Mouse (Mus musculus): ENCODE data around the gene Capn12. TPM values are rescaled to one million over a fixed set of nuclear protein-coding genes. Genes with fewer than 3 reads are reported as not detected.

The Capn12 gene
- polyA plus RNA-seq, 1 experiment from 2014 or later, result 0.61 TPM

GRCm38 (mm10) chr7:28850642-28851041, 30.6 kb upstream of the Capn12 start:
- DNase-seq (no peak), ATAC-seq (ENCODE audit: insufficient read depth) (no peak)
- Histone ChIP-seq H3K36me3 (ENCODE audit: insufficient read depth) (no peaks in the 10 kb centered on the region), H3K4me1 (ENCODE audit: insufficient read depth) (no peaks in the 10 kb centered on the region), H3K27ac (ENCODE audit: low read depth) (no peak overlapping the region), H3K27me3 (ENCODE audit: insufficient read depth, low read length) (no peaks in the 10 kb centered on the region), H3K4me2 (no peak overlapping the region), H3K4me3 (ENCODE audit: low read depth, low read length) (no peak overlapping the region), H3K9ac (no peak overlapping the region), H3K9me3 (ENCODE audit: low read depth, low read length) (0 out of 2 replicates have a peak, but pooled peaks cover 2% of the 10 kb centered on the region)
- TF ChIP-seq CTCF (IDR thresholded peaks at IDR 0.05; ENCODE audit: low read depth), result no peak
- 72% methylated on average over 4 of the region's 4 CpGs for WGBS

GRCm38 (mm10) chr7:28859953-28860352, 21.3 kb upstream of the Capn12 start:
- TF ChIP-seq CTCF (IDR thresholded peaks at IDR 0.05; ENCODE audit: low read depth), result no peak
- Histone ChIP-seq H3K4me1 (ENCODE audit: insufficient read depth) (peaks cover 8% of the 10 kb centered on the region; the same call in 1 of the 2 replicates), H3K9me3 (ENCODE audit: low read depth, low read length) (0 out of 2 replicates have a peak, but pooled peaks cover 6% of the 10 kb centered on the region), H3K4me2 (no peak overlapping the region), H3K27me3 (ENCODE audit: insufficient read depth, low read length) (no peaks in the 10 kb centered on the region), H3K4me3 (ENCODE audit: low read depth, low read length) (no peak overlapping the region), H3K27ac (ENCODE audit: low read depth) (no peak overlapping the region), H3K36me3 (ENCODE audit: insufficient read depth) (no peaks in the 10 kb centered on the region), H3K9ac (no peak overlapping the region)
- 75% methylated on average over 2 of the region's 2 CpGs for WGBS
- no peak for DNase-seq
- ATAC-seq (ENCODE audit: insufficient read depth), result no peak

- 0 out of 2 replicates have a peak, but pooled peaks cover 6% of the 10 kb centered on the region for H3K9me3 ChIP-seq (ENCODE audit: low read depth, low read length)
These were observed 20.3 kb upstream of the Capn12 start for GRCm38 (mm10) chr7:28860898-28861297.

GRCm38 (mm10) chr7:28862817-28863499, 18.3 kb upstream of the Capn12 start:
- H3K27ac ChIP-seq (ENCODE audit: low read depth), result no peak overlapping the region

More at GRCm38 (mm10) chr7:28860898-28861297, 20.3 kb upstream of the Capn12 start:
- no peak overlapping the region for H3K4me3 ChIP-seq (ENCODE audit: low read depth, low read length)
- no peak for DNase-seq
- peak; percentile 34 for TF ChIP-seq CTCF (IDR thresholded peaks at IDR 0.05; ENCODE audit: low read depth)
- H3K36me3 ChIP-seq (ENCODE audit: insufficient read depth), result no peaks in the 10 kb centered on the region
- no peak overlapping the region for H3K4me2 ChIP-seq
- peaks cover 8% of the 10 kb centered on the region; the same call in 1 of the 2 replicates for H3K4me1 ChIP-seq (ENCODE audit: insufficient read depth)
- H3K27me3 ChIP-seq (ENCODE audit: insufficient read depth, low read length), result no peaks in the 10 kb centered on the region
- 87% methylated on average over 6 of the region's 6 CpGs for WGBS
- H3K9ac ChIP-seq, result no peak overlapping the region
- H3K27ac ChIP-seq (ENCODE audit: low read depth), result no peak overlapping the region
- no peak for ATAC-seq (ENCODE audit: insufficient read depth)

GRCm38 (mm10) chr7:28863540-28863939, 17.7 kb upstream of the Capn12 start, which contains the start of gene Lgals7:
Gene Lgals7, plus strand, starts transcription at chr7:28863853.
- Histone ChIP-seq H3K4me3 (ENCODE audit: low read depth, low read length) (no peak within 1 kb of the TSS), H3K27me3 (ENCODE audit: insufficient read depth, low read length) (no peaks in the 10 kb centered on the region), H3K27ac (ENCODE audit: low read depth) (0 out of 2 replicates have a peak within 1 kb of the TSS, but pooled peaks have one; percentile 18), H3K4me1 (ENCODE audit: insufficient read depth) (peaks cover 8% of the 10 kb centered on the region; the same call in 1 of the 2 replicates), H3K4me2 (peak within 1 kb of the TSS; percentile 35), H3K9me3 (ENCODE audit: low read depth, low read length) (0 out of 2 replicates have a peak, but pooled peaks cover 6% of the 10 kb centered on the region), H3K36me3 (ENCODE audit: insufficient read depth) (no peaks in the 10 kb centered on the region), H3K9ac (no peak within 1 kb of the TSS)
- DNase-seq (no peak), ATAC-seq (ENCODE audit: insufficient read depth) (no peak)
- no peak for TF ChIP-seq CTCF (IDR thresholded peaks at IDR 0.05; ENCODE audit: low read depth)
- WGBS, result 71% methylated on average over 6 of the region's 6 CpGs

More at GRCm38 (mm10) chr7:28862817-28863499, 18.3 kb upstream of the Capn12 start:
- Histone ChIP-seq H3K4me2 (no peak overlapping the region), H3K27me3 (ENCODE audit: insufficient read depth, low read length) (no peaks in the 10 kb centered on the region), H3K4me3 (ENCODE audit: low read depth, low read length) (no peak overlapping the region), H3K4me1 (ENCODE audit: insufficient read depth) (peaks cover 8% of the 10 kb centered on the region; the same call in 1 of the 2 replicates), H3K36me3 (ENCODE audit: insufficient read depth) (no peaks in the 10 kb centered on the region), H3K9me3 (ENCODE audit: low read depth, low read length) (0 out of 2 replicates have a peak, but pooled peaks cover 6% of the 10 kb centered on the region), H3K9ac (no peak overlapping the region)
- 75% methylated on average over 15 of the region's 15 CpGs for WGBS
- DNase-seq, result no peak
- ATAC-seq (ENCODE audit: insufficient read depth), result no peak
- TF ChIP-seq CTCF (IDR thresholded peaks at IDR 0.05; ENCODE audit: low read depth), result no peak

- no peak overlapping the region for H3K9ac ChIP-seq
- 38% methylated on average over 9 of the region's 9 CpGs for whole genome bisulfite sequencing
- H3K4me2 ChIP-seq, result peak overlapping the region; percentile 35
- 0 out of 2 replicates have a peak overlapping the region, but pooled peaks have one; percentile 18 for H3K27ac ChIP-seq (ENCODE audit: low read depth)
- DNase-seq, result peak; percentile 62
- H3K9me3 ChIP-seq (ENCODE audit: low read depth, low read length), result 0 out of 2 replicates have a peak, but pooled peaks cover 6% of the 10 kb centered on the region
- peaks cover 8% of the 10 kb centered on the region; the same call in 1 of the 2 replicates for H3K4me1 ChIP-seq (ENCODE audit: insufficient read depth)
- no peak overlapping the region for H3K4me3 ChIP-seq (ENCODE audit: low read depth, low read length)
- no peak for TF ChIP-seq CTCF (IDR thresholded peaks at IDR 0.05; ENCODE audit: low read depth)
- no peaks in the 10 kb centered on the region for H3K27me3 ChIP-seq (ENCODE audit: insufficient read depth, low read length)
- no peaks in the 10 kb centered on the region for H3K36me3 ChIP-seq (ENCODE audit: insufficient read depth)
- no peak for ATAC-seq (ENCODE audit: insufficient read depth)
These were observed 16.9 kb upstream of the Capn12 start for GRCm38 (mm10) chr7:28864288-28864750.

All from lung, embryonic 14.5 days (tissue).